Mouse (Mus musculus): ENCODE results near the gene Ier2. TPM values are rescaled to one million over a fixed set of nuclear protein-coding genes. Genes with fewer than 3 reads are reported as not detected.
A peak's percentile ranks its signal among the peaks of the same experiment; 100 is the strongest.

The Ier2 gene
- total RNA-seq, 1 experiment from 2014 or later: 115 TPM

GRCm38 (mm10) chr8:84665385-84665893 lies 2.8 kb upstream of the Ier2 start:
- ATAC-seq (ENCODE audit: extremely low read depth, insufficient number of reproducible peaks, low FRiP score, poor library complexity, severe bottlenecking): no peak

- peak; percentile 38 for ATAC-seq (ENCODE audit: extremely low read depth, insufficient number of reproducible peaks, low FRiP score, poor library complexity, severe bottlenecking)
Observed at GRCm38 (mm10) chr8:84664566-84665384, 2.1 kb upstream of the Ier2 start.

- peak; percentile 55 for ATAC-seq (ENCODE audit: extremely low read depth, insufficient number of reproducible peaks, low FRiP score, poor library complexity, severe bottlenecking)
Observed at GRCm38 (mm10) chr8:84663483-84664327, 1.1 kb upstream of the Ier2 start.

- no peak for ATAC-seq (ENCODE audit: extremely low read depth, insufficient number of reproducible peaks, low FRiP score, poor library complexity, severe bottlenecking)
Observed at GRCm38 (mm10) chr8:84661961-84662571, 586 bp downstream of the Ier2 start.

GRCm38 (mm10) chr8:84661458-84661871 lies 1.2 kb downstream of the Ier2 start:
- peak; percentile 55 for ATAC-seq (ENCODE audit: extremely low read depth, insufficient number of reproducible peaks, low FRiP score, poor library complexity, severe bottlenecking)

- no peak for ATAC-seq (ENCODE audit: extremely low read depth, insufficient number of reproducible peaks, low FRiP score, poor library complexity, severe bottlenecking)
Observed at GRCm38 (mm10) chr8:84660819-84661457, 1.7 kb downstream of the Ier2 start.

- ATAC-seq (ENCODE audit: extremely low read depth, insufficient number of reproducible peaks, low FRiP score, poor library complexity, severe bottlenecking): no peak
Observed at GRCm38 (mm10) chr8:84659936-84660818, 2.5 kb downstream of the Ier2 start.

- ATAC-seq (ENCODE audit: extremely low read depth, insufficient number of reproducible peaks, low FRiP score, poor library complexity, severe bottlenecking): no peak
Observed at GRCm38 (mm10) chr8:84658951-84659350, 3.7 kb downstream of the Ier2 start.

- no peak for ATAC-seq (ENCODE audit: extremely low read depth, insufficient number of reproducible peaks, low FRiP score, poor library complexity, severe bottlenecking)
Observed at GRCm38 (mm10) chr8:84657680-84658079, 5.0 kb downstream of the Ier2 start.

GRCm38 (mm10) chr8:84657203-84657602 lies 5.4 kb downstream of the Ier2 start:
- ATAC-seq (ENCODE audit: extremely low read depth, insufficient number of reproducible peaks, low FRiP score, poor library complexity, severe bottlenecking): no peak

GRCm38 (mm10) chr8:84656641-84657126 lies 6.0 kb downstream of the Ier2 start:
- peak; percentile 47; the same call in 1 of the 2 replicates for ATAC-seq (ENCODE audit: extremely low read depth, insufficient number of reproducible peaks, low FRiP score, poor library complexity, severe bottlenecking)

GRCm38 (mm10) chr8:84656191-84656525 lies 6.5 kb downstream of the Ier2 start:
- ATAC-seq (ENCODE audit: extremely low read depth, insufficient number of reproducible peaks, low FRiP score, poor library complexity, severe bottlenecking): no peak

GRCm38 (mm10) chr8:84655336-84656190 lies 7.1 kb downstream of the Ier2 start:
- no peak for ATAC-seq (ENCODE audit: extremely low read depth, insufficient number of reproducible peaks, low FRiP score, poor library complexity, severe bottlenecking)

GRCm38 (mm10) chr8:84654597-84654996 lies 8.1 kb downstream of the Ier2 start:
- ATAC-seq (ENCODE audit: extremely low read depth, insufficient number of reproducible peaks, low FRiP score, poor library complexity, severe bottlenecking): no peak

GRCm38 (mm10) chr8:84653092-84653631 lies 9.5 kb downstream of the Ier2 start:
- no peak for ATAC-seq (ENCODE audit: extremely low read depth, insufficient number of reproducible peaks, low FRiP score, poor library complexity, severe bottlenecking)

GRCm38 (mm10) chr8:84650213-84650612 lies 12.4 kb downstream of the Ier2 start:
- no peak for ATAC-seq (ENCODE audit: extremely low read depth, insufficient number of reproducible peaks, low FRiP score, poor library complexity, severe bottlenecking)

- ATAC-seq (ENCODE audit: extremely low read depth, insufficient number of reproducible peaks, low FRiP score, poor library complexity, severe bottlenecking): no peak
Observed at GRCm38 (mm10) chr8:84647461-84647901, 15.2 kb downstream of the Ier2 start.

All from neutrophil, adult 5-6 weeks (primary cell).